Mouse (Mus musculus) megakaryocyte-erythroid progenitor cell, adult 5-6 weeks (primary cell): ENCODE measurements around the gene Spen. TPM values are rescaled to one million over a fixed set of nuclear protein-coding genes. Genes with fewer than 3 reads are reported as not detected.

Experiments used
- ATAC-seq: replicated peaks from 2 replicates; pipeline ENCODE4 v1.8.0; 2016; ENCODE audit warnings: mild to moderate bottlenecking, inconsistent platforms; ENCODE audit not compliant: severe bottlenecking, poor library complexity, low FRiP score, low TSS enrichment
- total RNA-seq, 2 experiments: library from RNA; stranded (forward) in 1 of 2; stranded (reverse) in 1 of 2; fragments of 200-1000, 215-1000 nt in 1 of 2; fragments of >200 nt in 1 of 2; fragmentation: Nextera tagmentation in 1 of 2; gene quantifications; 2 replicates each; pipeline ENCODE4 v1.2.3; 2014 to 2017

Spen gene
- total RNA-seq, 2 experiments from 2014 or later, result 40.5 to 64.2 TPM

DNA sequence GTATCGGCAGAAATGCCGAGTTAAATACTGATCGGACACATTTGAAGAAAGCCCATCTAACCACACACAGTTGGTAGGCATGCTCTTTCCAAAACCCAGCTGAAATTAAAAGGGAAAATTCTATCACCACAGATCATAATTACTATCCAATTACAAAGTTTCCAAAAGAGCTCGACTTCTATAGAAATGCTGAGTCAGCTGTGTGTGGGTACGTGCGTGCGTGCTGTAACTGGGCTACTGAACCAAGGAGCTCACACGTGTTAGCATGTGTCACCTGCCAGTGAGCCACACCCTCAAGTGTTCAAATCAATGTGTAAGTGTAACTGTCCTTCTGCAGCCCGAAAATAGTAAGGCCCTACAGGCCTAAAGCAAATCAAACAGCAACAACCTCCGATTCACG is 50.8 kb downstream of the Spen start:
- no peak for ATAC-seq

- no peak for ATAC-seq
Observed at GRCm38 (mm10) chr4:141484071-141484470, 54.3 kb downstream of the Spen start.

GRCm38 (mm10) chr4:141479411-141479810 is 59.0 kb downstream of the Spen start:
- no peak for ATAC-seq

GRCm38 (mm10) chr4:141478794-141479193 is 59.6 kb downstream of the Spen start:
- ATAC-seq, result no peak

DNA sequence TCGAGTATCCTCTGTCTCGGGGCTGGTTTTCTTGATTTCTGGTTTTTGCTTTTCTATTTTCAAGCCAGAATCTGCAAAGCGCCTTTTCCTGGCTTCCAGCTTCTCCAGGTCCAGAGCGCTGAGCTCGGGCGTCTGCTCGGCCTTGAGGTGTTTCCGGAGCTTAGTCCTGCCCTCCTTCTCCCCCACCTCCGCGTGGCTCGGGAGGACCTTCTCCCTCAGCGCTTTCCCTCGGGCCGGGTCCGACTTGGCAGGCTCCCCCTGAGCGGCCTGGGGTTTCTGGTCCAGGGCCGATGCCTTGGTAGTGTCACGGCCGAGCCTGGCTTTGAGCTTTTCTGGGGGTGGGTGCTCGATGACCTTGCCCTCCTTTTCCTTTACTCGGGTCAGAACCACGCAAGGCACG is 60.2 kb downstream of the Spen start:
- no peak for ATAC-seq

GRCm38 (mm10) chr4:141477681-141478102 is 60.7 kb downstream of the Spen start:
- ATAC-seq, result 0 out of 2 replicates have a peak, but pooled peaks have one; percentile 23

DNA sequence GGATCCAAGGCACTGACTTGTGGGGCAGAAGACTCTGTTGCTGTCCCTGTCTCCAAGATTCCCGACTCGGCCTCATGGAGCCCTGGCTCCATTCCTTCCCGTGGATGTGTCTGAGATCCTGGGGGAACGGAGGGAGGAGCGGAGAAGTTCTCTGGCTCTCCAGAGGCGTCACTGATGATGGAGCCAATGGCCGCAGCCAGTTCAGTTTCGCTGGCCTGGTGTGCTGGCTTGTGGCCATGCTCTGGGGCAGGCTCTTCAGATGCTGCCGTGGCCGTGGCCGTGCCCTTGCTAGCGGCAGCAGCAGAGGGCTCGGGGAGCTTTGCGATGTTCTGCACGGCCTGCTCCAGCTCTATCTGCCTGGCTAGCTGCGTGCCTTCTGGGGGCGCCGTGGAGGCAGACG is 64.0 kb downstream of the Spen start:
- ATAC-seq, result no peak

GRCm38 (mm10) chr4:141472641-141473321 is 65.6 kb downstream of the Spen start:
- no peak for ATAC-seq

- ATAC-seq, result no peak
Observed at GRCm38 (mm10) chr4:141471491-141471890, 66.9 kb downstream of the Spen start.

GRCm38 (mm10) chr4:141469343-141469742 is 69.1 kb downstream of the Spen start:
- no peak for ATAC-seq

- ATAC-seq, result no peak
Observed at GRCm38 (mm10) chr4:141468576-141468975, 69.8 kb downstream of the Spen start.

- no peak for ATAC-seq
Observed at GRCm38 (mm10) chr4:141467581-141467927, 70.8 kb downstream of the Spen start.

- no peak for ATAC-seq
Observed at GRCm38 (mm10) chr4:141466844-141467580, 71.4 kb downstream of the Spen start.

- no peak for ATAC-seq
Observed at GRCm38 (mm10) chr4:141466289-141466795, 72.1 kb downstream of the Spen start.

DNA sequence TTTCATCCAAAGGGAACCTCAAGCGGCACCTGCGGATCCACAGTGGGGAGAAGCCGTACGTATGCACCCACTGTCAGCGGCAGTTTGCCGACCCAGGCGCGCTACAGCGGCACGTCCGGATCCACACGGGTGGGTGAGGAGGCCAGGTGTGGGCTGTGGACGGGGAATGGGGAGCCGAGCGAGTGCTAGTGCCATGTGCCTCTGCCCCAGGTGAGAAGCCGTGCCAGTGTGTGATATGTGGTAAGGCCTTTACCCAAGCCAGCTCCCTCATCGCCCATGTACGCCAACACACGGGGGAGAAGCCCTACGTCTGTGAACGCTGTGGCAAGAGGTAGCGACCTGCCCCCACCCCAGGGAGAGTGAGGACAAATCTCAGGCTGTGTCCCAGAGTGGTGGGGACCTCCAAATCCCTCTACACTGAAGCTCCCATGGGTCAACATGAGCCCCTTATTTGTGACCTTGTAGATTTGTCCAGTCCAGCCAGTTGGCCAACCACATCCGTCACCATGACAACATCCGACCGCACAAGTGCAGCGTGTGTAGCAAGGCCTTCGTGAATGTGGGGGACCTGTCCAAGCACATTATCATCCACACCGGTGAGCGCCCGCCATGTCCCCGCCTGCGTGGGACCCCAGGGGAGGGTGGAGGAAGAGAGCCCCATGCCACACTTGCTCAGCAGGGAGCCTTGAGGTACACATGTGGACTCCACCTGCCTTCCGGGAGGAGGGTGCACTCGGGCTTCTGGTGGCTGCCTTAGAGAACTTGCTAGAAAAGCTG is 72.7 kb downstream of the Spen start:
- ATAC-seq, result no peak

GRCm38 (mm10) chr4:141464722-141465121 is 73.7 kb downstream of the Spen start:
- no peak for ATAC-seq

DNA sequence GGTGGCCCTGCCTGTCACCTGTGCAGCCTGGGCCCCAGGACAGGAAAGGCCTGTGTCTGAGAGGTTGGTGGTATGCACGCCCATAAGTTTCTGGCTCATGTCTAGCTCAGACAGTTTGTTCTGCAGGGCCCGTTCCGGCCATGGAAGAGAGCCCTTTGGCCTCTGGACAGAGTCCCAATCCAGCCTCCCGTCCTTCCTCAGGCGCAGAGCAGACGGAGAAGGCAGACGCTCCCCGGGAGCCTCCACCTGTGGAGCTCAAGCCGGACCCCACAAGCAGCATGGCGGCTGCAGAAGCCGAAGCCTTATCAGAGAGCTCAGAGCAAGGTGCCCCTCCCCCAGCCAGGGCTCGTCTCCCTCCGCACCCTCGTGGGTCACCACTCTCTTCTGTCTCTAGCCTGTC is 74.9 kb downstream of the Spen start:
- no peak for ATAC-seq

DNA sequence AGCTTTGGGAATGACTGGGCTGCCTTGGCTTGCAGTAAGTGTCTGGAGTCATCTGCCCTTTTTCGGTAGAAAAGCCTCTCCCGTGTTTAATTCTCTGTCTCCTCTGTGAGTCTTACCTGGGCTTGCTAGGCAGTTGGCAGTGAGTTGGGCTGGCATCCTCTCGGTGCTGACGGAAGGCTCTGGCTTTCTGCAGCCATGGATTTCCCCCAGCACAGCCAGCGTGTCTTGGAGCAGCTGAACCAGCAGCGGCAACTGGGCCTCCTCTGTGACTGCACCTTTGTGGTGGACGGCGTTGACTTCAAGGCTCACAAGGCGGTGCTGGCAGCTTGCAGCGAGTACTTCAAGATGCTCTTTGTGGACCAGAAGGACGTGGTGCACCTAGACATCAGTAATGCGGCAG is 76.8 kb downstream of the Spen start:
- no peak for ATAC-seq

GRCm38 (mm10) chr4:141461088-141461487 is 77.3 kb downstream of the Spen start:
- ATAC-seq, result no peak

DNA sequence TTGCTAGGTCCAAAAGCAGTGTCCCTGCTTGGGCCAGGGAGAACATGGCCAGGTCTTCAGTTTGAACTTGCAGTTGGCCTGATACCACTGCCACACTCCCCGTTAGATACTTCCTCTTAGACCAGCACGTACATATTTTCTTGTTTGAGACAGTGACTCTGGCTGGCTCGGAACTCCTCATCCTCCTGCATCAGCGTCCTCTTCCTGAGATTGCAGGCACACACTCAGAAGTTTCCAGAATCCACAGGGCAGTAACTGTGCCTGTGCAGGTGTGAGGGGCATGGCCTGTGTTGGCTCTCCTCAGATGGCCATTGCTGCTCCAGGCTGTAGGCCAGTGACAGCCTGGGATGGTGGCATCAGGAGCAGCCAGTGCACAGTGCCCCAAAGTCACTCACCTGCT is 77.9 kb downstream of the Spen start:
- ATAC-seq, result no peak
